Mouse (Mus musculus): Measurements from ENCODE around the gene Acpp. TPM values are rescaled to one million over a fixed set of nuclear protein-coding genes. Genes with fewer than 3 reads are reported as not detected.

Acpp gene
- polyA plus RNA-seq, 1 experiment from 2014 or later = 2.0 TPM

DNA sequence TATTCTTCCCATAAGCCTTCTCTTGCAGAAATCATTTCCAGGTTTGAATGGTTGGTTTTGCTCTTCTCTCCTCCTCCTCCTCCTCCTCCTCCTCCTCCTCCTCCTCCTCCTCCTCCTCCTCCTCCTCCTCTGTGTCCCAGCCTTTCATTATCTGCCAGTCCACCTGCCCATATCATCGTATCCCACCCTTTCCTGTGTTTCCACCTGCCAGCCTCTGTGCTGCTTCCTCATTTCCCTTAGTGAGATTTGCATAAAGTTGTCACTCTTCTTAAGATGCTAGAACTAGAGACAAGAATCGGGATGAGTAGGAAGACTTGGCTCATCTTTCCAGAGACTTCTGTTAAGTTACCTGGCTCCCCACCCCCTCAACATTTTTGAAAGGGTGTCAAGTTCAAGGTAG lies 73.0 kb downstream of the Acpp start:
- no peaks in the 10 kb centered on the region for H3K27me3 ChIP-seq (ENCODE audit: control insufficient read depth, insufficient read depth, low read length)
- no peak overlapping the region for H3K9ac ChIP-seq (ENCODE audit: low read depth, low read length)
- H3K36me3 ChIP-seq (ENCODE audit: control insufficient read depth, insufficient read depth, low read length) = no peaks in the 10 kb centered on the region
- H3K9me3 ChIP-seq (ENCODE audit: control insufficient read depth, low read length) = no peaks in the 10 kb centered on the region
- H3K4me1 ChIP-seq (ENCODE audit: control insufficient read depth, insufficient read depth, low read length) = peaks cover 13% of the 10 kb centered on the region
- H3K4me2 ChIP-seq (replicated peaks; ENCODE audit: low read depth, low read length) = no peak overlapping the region
- no peak overlapping the region for H3K27ac ChIP-seq (ENCODE audit: low read depth, low read length)
- 67% methylated on average over 2 of the region's 2 CpGs for WGBS
- no peak overlapping the region for H3K4me3 ChIP-seq (ENCODE audit: low read length)
- no peak for ATAC-seq (ENCODE audit: low FRiP score, low TSS enrichment)

DNA sequence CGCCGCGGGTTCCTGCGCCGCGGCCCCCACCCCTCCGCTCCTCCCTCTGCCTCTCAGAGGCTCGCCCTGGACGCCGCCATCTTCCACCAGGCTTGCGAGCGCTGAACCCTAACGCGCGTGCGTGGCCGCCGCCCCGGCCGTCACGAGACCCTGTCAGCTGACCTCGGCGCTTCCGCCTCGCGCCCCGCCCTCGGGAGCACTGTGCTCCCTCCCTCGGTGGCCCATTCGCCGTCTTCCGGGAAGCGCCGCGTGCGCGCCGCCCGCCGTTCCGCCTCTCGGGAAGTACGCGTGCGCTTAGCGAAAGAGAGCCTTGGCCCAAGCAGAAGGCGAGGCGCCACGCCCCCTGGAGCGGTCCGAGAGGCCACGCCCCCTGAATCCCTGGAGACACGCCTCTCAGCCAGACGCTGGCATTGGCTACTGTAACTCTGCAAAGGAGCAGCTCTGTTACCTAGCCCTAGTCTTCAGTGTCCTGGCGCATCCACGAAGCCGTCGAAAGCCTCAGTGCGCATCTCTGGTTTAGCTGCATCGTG lies 74.7 kb downstream of the Acpp start, which contains the start of gene Dnajc13:
Gene Dnajc13, minus strand, starts transcription at position 108 of the 530 bp plus-strand sequence.
- Histone ChIP-seq H3K27ac (ENCODE audit: low read depth, low read length) (peak within 1 kb of the TSS; percentile 87), H3K4me2 (replicated peaks; ENCODE audit: low read depth, low read length) (peak within 1 kb of the TSS; percentile 63), H3K4me1 (ENCODE audit: control insufficient read depth, insufficient read depth, low read length) (peaks cover 13% of the 10 kb centered on the region), H3K9ac (ENCODE audit: low read depth, low read length) (peak within 1 kb of the TSS; percentile 92), H3K9me3 (ENCODE audit: control insufficient read depth, low read length) (no peaks in the 10 kb centered on the region), H3K36me3 (ENCODE audit: control insufficient read depth, insufficient read depth, low read length) (no peaks in the 10 kb centered on the region), H3K27me3 (ENCODE audit: control insufficient read depth, insufficient read depth, low read length) (no peaks in the 10 kb centered on the region), H3K4me3 (ENCODE audit: low read length) (peak within 1 kb of the TSS; percentile 97)
- peak; percentile 97 for ATAC-seq (ENCODE audit: low FRiP score, low TSS enrichment)
- WGBS = under 1% methylated on average over 59 of the region's 60 CpGs

GRCm38 (mm10) chr9:104262016-104262762 lies 75.4 kb downstream of the Acpp start:
- H3K4me1 ChIP-seq (ENCODE audit: control insufficient read depth, insufficient read depth, low read length) = peaks cover 13% of the 10 kb centered on the region
- WGBS = 1% methylated on average over 42 of the region's 46 CpGs
- peak overlapping the region; percentile 63 for H3K4me2 ChIP-seq (replicated peaks; ENCODE audit: low read depth, low read length)
- peak; percentile 63 for ATAC-seq (ENCODE audit: low FRiP score, low TSS enrichment)
- H3K9ac ChIP-seq (ENCODE audit: low read depth, low read length) = peak overlapping the region; percentile 92
- no peaks in the 10 kb centered on the region for H3K9me3 ChIP-seq (ENCODE audit: control insufficient read depth, low read length)
- H3K27me3 ChIP-seq (ENCODE audit: control insufficient read depth, insufficient read depth, low read length) = no peaks in the 10 kb centered on the region
- H3K27ac ChIP-seq (ENCODE audit: low read depth, low read length) = peak overlapping the region; percentile 87
- peak overlapping the region; percentile 97 for H3K4me3 ChIP-seq (ENCODE audit: low read length)
- H3K36me3 ChIP-seq (ENCODE audit: control insufficient read depth, insufficient read depth, low read length) = no peaks in the 10 kb centered on the region

GRCm38 (mm10) chr9:104260306-104260705 lies 77.2 kb downstream of the Acpp start:
- H3K4me2 ChIP-seq (replicated peaks; ENCODE audit: low read depth, low read length) = peak overlapping the region; percentile 63; the same call in 1 of the 2 replicates
- no peak overlapping the region for H3K9ac ChIP-seq (ENCODE audit: low read depth, low read length)
- H3K36me3 ChIP-seq (ENCODE audit: control insufficient read depth, insufficient read depth, low read length) = no peaks in the 10 kb centered on the region
- ATAC-seq (ENCODE audit: low FRiP score, low TSS enrichment) = no peak
- no peak overlapping the region for H3K27ac ChIP-seq (ENCODE audit: low read depth, low read length)
- WGBS = 35% methylated on average over 4 of the region's 4 CpGs
- H3K9me3 ChIP-seq (ENCODE audit: control insufficient read depth, low read length) = no peaks in the 10 kb centered on the region
- peaks cover 13% of the 10 kb centered on the region for H3K4me1 ChIP-seq (ENCODE audit: control insufficient read depth, insufficient read depth, low read length)
- no peaks in the 10 kb centered on the region for H3K27me3 ChIP-seq (ENCODE audit: control insufficient read depth, insufficient read depth, low read length)
- no peak overlapping the region; the same call in 1 of the 2 replicates for H3K4me3 ChIP-seq (ENCODE audit: low read length)

DNA sequence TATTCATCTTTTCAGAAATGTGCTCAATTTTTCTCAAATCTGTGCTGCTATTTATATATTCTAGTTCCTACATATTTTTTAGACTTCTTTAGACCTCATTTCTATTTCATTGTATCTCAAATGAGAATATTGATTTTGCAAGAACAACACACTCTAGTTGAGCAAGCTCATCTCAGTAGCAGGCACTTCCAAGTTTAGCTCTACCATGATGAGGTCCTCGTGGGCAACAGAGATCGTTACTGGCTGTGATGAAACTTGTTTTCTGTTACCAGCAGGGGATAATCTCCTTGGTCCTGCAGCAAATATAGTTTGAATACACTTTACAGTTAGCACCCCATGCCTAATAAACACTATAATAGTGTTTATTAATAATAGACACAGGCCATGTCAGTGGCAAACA lies 81.5 kb downstream of the Acpp start:
- Histone ChIP-seq H3K27ac (ENCODE audit: low read depth, low read length) (no peak overlapping the region), H3K4me1 (ENCODE audit: control insufficient read depth, insufficient read depth, low read length) (peaks cover 5% of the 10 kb centered on the region), H3K9me3 (ENCODE audit: control insufficient read depth, low read length) (no peaks in the 10 kb centered on the region), H3K9ac (ENCODE audit: low read depth, low read length) (no peak overlapping the region), H3K27me3 (ENCODE audit: control insufficient read depth, insufficient read depth, low read length) (no peaks in the 10 kb centered on the region), H3K4me3 (ENCODE audit: low read length) (no peak overlapping the region), H3K36me3 (ENCODE audit: control insufficient read depth, insufficient read depth, low read length) (no peaks in the 10 kb centered on the region), H3K4me2 (replicated peaks; ENCODE audit: low read depth, low read length) (no peak overlapping the region)
- 83% methylated on average over 2 of the region's 2 CpGs for WGBS
- ATAC-seq (ENCODE audit: low FRiP score, low TSS enrichment) = no peak

DNA sequence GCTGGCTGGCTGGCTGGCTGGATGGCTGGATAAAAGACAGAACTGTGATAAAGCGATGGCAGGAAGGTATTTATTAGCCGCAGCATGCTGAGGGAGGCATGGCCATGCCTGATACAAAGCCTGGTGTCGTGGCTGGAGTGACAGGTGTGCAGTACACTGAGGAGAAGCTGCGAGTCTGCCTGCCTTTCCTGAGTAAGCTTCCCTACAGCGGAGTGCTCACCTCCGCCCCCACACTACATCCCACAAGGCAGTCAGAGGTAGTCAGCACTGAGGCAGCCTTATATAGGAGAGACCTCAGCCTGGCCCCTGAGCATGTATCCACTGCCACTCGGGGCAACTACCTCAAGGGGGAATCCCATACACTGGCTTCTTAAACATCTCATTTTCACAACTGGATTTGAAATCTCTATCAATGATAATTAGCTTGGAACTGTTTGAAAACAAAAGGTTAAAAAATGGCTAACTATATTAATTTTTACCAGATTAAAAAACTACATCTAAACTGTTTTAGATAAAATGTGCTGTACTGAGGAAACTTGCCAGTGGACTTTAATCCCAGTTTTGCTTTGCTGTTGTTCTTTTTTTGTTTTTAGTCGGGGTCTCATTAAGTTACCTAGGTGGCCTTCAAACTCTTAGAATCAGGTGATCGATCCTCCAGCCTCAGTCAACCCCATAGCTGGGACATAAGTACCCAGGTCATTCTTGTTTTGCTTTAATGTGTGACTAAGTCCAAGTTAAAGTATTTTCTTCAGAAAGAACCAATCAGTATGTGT lies 83.0 kb downstream of the Acpp start:
- no peaks in the 10 kb centered on the region for H3K4me1 ChIP-seq (ENCODE audit: control insufficient read depth, insufficient read depth, low read length)
- 64% methylated on average over 9 of the region's 9 CpGs for WGBS
- H3K9me3 ChIP-seq (ENCODE audit: control insufficient read depth, low read length) = no peaks in the 10 kb centered on the region
- no peak overlapping the region for H3K9ac ChIP-seq (ENCODE audit: low read depth, low read length)
- H3K27me3 ChIP-seq (ENCODE audit: control insufficient read depth, insufficient read depth, low read length) = no peaks in the 10 kb centered on the region
- ATAC-seq (ENCODE audit: low FRiP score, low TSS enrichment) = no peak
- no peak overlapping the region for H3K27ac ChIP-seq (ENCODE audit: low read depth, low read length)
- no peaks in the 10 kb centered on the region for H3K36me3 ChIP-seq (ENCODE audit: control insufficient read depth, insufficient read depth, low read length)
- no peak overlapping the region for H3K4me2 ChIP-seq (replicated peaks; ENCODE audit: low read depth, low read length)
- H3K4me3 ChIP-seq (ENCODE audit: low read length) = no peak overlapping the region

- no peak overlapping the region for H3K4me2 ChIP-seq (replicated peaks; ENCODE audit: low read depth, low read length)
Observed at GRCm38 (mm10) chr9:104252637-104253036, 84.9 kb downstream of the Acpp start.

GRCm38 (mm10) chr9:104251687-104252086 lies 85.9 kb downstream of the Acpp start:
- Histone ChIP-seq H3K36me3 (ENCODE audit: control insufficient read depth, insufficient read depth, low read length) (no peaks in the 10 kb centered on the region), H3K4me2 (replicated peaks; ENCODE audit: low read depth, low read length) (no peak overlapping the region), H3K27me3 (ENCODE audit: control insufficient read depth, insufficient read depth, low read length) (no peaks in the 10 kb centered on the region), H3K9me3 (ENCODE audit: control insufficient read depth, low read length) (no peaks in the 10 kb centered on the region), H3K4me3 (ENCODE audit: low read length) (no peak overlapping the region), H3K9ac (ENCODE audit: low read depth, low read length) (no peak overlapping the region), H3K27ac (ENCODE audit: low read depth, low read length) (no peak overlapping the region), H3K4me1 (ENCODE audit: control insufficient read depth, insufficient read depth, low read length) (peaks cover 14% of the 10 kb centered on the region; the same call in 1 of the 2 replicates)
- 86% methylated on average over 4 of the region's 4 CpGs for WGBS
- ATAC-seq (ENCODE audit: low FRiP score, low TSS enrichment) = no peak

More at GRCm38 (mm10) chr9:104252637-104253036, 84.9 kb downstream of the Acpp start:
- H3K4me3 ChIP-seq (ENCODE audit: low read length) = no peak overlapping the region
- H3K9me3 ChIP-seq (ENCODE audit: control insufficient read depth, low read length) = no peaks in the 10 kb centered on the region
- no peak overlapping the region for H3K9ac ChIP-seq (ENCODE audit: low read depth, low read length)
- H3K4me1 ChIP-seq (ENCODE audit: control insufficient read depth, insufficient read depth, low read length) = peaks cover 9% of the 10 kb centered on the region; the same call in 1 of the 2 replicates
- H3K27me3 ChIP-seq (ENCODE audit: control insufficient read depth, insufficient read depth, low read length) = no peaks in the 10 kb centered on the region
- no peak for ATAC-seq (ENCODE audit: low FRiP score, low TSS enrichment)
- 99% methylated on average over 3 of the region's 3 CpGs for WGBS
- no peak overlapping the region for H3K27ac ChIP-seq (ENCODE audit: low read depth, low read length)
- H3K36me3 ChIP-seq (ENCODE audit: control insufficient read depth, insufficient read depth, low read length) = no peaks in the 10 kb centered on the region
